Mouse (Mus musculus) c-Kit-positive CD71-positive TER-119-positive erythroid progenitor cells, embryonic 14.5 days (primary cell): ENCODE measurements around the gene Ccdc34.
"Not testable (repeated sequence)": the region's sequence is repeated elsewhere in the genome, so short reads cannot be mapped to it uniquely, and the experiment has no call there.

ENCODE experiments used
- DNase-seq: peaks from one replicate; pipeline ENCODE4 v3.0.0-alpha.2; 2013; ENCODE audit warnings: low spot score

The Ccdc34 gene

DNA sequence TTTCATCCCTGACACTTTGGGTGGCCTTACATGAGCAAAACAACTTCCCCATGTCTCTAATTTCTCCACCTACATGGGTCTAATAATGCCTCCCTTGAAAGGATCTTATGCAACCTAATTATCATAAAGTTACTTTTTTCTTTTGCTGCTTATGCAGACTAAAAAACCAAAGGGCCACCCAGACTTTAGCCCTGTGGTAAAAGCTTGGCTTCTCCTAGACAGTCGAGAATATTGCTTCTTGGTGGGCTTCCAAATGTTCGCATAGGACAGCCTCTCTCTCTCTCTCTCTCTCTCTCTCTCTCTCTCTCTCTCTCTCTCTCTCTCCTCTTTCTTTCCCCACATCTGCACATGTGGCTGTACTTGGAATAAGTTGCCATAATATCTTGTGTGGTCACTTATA lies 60.0 kb downstream of the Ccdc34 start:
- no peak for DNase-seq

DNA sequence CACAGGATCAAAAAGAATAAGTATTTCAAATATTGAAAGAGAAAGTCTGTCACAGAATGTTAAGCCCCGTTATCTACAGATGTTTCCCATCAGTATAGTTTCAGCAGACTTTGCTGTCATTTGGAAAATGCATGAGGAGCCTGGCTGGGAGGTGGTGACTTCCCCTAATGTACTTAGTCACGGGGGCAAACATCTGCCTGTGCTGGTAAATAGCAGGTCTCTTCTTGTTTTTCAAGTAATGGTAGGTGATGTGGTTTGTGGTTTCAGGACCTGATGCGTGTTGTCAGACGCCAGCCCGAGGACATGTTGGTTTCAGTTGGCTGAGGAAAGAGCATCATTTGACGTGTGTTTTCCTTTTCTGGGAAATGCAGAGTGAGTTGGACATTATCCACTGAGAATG lies 62.9 kb downstream of the Ccdc34 start:
- no peak for DNase-seq

DNA sequence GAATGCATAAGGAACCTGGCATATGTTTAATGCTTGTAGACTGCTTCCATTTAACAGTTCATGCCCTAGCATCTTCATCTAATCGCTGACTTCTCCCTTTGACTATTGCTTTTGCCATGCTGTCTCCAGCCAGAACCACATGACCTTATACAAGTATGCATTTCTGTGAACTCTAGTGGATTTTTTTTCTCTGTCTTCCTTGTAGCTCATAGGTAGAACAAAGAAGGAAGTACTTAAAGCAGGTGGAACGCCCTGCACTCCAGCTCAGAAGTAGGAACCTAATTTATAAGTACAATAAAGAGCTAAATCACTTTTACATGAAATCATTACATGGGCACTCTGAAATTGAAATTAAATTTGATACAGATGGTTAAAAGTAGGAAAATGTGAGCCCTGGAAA lies 65.4 kb downstream of the Ccdc34 start:
- no peak for DNase-seq

DNA sequence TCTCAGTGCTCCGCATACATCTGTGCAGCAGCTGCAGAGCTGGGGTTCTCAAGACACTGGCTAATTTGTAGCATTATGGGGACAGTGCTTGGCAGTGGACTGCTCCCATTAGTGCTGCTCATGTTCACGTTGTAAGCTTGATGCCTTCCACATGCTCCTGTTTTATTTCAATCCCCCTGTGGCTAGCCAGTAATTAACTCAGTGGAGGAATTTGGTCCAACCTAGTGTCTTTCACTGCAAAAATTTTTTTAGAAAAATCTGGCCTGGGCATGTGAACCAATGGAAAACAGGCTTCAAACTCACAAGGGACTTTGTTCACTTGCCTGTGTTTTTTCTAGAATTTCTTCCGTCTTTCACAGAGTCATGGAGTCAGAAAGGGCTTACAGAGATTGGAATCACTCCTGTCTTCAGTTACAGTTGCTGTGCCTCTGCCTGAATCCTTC lies 68.1 kb downstream of the Ccdc34 start:
- DNase-seq, result no peak

DNA sequence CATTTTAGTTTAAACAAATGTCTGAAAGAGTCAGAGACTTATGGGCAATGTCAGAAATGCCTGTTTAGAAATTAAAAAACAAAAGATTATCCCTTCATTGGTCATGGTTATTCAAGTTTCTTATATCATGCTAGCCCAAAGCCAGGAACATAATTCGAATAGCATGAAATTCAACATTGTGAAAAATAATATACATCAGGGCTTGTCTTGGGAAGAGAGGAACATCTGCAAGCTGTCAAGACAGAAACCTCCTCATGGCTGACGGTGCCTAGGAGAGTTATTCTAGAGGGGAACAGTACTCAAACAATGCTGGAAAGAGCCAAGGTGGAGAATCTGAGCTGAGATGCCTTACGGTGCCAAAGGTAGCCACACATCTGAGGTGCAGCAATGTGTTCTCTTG lies 96.5 kb downstream of the Ccdc34 start:
- DNase-seq, result no peak

DNA sequence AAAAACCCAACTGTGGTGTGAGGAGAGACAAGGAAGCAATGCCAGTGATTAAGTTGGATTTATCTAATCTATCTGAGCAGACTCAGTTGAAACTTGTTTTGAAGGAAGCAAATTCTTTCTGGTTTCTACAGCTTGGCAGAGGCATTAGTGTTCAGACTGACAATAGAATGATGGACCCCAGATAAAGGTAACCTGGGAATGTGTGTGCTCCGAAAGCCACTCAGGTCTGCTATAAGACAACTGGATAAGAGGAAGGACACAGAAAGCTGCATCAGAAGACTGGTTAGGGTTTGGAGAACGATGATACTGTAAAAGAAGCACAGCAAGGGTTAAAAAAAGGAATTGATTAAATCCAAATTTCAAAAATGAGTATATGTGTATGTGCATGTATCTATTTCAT lies 111.8 kb downstream of the Ccdc34 start:
- DNase-seq, result no peak

DNA sequence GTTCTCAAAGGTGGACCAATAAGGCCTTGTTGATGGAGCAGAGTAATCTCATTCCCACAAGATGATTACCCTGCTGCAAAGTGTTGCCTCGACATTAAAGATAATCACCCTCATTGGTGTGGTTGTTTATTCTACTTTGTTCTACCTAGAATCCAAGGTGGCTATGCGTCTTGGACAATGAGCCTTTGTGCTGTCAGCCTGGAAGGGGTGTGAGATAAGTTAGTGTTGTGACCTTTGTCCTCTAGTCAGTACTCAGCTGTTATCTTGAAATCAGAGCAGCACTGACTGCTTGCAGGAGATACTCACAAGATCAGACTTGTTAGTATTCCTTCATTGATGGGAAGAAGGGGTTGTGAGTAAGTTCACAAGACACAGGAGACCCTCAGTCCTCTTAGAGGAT lies 114.0 kb downstream of the Ccdc34 start:
- no peak for DNase-seq

DNA sequence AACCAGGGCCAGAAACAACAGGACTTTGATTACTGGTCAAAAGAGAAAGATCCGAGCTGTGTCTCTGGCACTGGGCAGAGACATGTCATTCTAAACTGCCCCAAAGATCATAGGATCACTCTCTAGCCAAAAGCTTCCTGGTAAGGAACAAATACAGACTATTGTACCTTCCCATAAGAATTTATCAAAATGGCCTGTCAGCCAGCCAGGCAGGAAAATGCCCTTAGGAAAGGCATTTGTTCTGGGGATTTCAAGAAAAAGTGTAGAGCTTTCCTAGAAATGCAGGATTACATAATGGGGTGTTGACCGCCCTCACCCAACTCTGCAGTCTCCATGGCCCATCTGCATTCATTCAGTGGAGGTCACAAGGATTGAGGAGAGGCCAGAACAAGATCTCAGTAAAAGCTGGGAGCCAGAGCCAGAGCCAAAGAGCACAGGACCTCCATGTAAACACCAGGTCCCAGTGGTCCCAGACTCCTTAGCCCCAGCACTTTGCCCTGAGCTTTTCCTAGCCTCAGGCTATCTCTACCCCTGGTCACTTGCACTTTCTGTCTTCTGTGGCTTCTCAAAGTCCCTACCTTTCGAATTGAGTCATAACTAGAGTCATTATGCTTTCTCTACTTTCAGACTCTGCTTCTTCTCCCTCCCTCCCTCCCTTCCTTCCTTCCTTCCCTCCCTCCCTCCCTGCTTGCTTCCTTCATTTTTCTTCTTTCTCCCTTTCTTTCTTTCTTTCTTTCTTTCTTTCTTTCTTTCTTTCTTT lies 115.9 kb downstream of the Ccdc34 start:
- no peak for DNase-seq

DNA sequence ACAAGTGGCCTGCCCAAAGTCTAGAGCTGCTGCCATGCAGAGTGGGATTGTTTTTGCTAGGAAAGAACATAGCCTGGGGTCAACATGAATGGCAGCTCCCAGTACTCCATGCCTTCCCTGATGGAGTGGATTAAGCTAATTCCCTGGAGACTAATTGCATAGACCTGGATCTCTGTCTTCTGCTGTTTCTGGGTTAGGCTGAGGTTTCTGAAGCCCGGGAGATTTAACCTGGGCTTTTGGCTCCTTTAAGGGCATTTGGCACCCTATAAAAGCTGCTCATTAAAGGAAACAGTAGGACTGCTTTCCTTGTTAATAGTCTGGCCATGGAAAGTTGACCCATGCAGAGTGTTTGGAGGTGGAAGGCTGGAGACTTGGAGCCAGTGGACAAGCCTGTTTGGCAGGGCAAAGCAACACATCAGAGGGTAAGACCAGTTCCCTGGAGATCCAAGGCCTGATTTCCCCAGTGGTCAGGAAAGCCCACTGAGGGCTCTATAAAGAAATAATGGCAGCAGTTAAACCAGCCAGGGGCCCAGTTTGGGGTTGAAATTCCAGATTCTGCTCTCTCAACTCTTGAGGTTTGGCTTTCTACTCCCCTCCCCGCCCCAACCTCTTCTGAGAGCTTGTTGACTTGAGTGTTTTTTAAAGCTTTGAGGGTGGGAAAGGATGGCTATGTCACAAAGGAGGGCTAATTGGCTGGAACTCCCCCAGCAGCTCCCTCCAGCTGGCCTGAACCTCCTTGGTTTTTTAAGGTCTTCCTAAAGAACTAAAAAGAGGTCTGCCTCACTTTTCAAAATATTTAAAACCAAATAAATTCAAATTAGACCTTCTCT lies 117.4 kb downstream of the Ccdc34 start:
- DNase-seq, result no peak

DNA sequence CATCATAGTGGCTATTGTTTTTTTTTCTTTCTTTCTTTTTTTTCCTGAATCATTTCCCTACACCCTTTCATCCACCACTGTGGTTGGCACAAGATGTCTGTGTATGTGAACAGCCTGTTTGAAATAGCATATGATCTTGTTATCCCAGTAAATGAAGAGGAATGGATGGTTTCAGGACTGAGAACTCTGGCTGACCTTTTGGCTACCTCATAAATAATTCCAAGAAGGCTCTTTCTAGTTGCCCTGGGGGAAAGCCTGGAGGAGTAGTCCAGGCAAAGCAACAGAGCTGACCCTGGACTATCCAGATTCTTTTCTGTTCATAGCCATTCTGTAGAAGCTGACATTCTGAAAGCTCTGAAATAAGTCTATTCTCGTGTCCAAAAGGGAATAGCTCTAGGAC lies 119.7 kb downstream of the Ccdc34 start:
- DNase-seq, result no peak

DNA sequence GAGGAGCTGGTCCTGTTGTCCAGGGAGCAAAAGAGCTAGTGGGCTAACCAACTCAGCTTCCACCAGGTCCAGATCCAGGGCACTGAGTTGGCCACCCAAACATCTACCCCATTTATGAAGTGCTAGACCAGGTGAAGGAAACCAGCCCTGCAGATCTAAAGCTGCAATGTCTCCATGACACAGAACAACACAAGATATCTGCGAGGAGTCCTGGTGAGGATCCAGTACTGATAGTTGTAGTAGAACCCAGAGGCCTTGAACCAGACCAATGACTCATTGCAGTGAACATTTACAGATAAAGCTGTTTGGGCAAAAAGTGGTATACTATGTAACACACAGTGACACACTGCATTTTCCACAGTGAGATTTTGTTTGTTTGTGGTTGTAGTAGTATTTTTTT lies 120.5 kb downstream of the Ccdc34 start:
- no peak for DNase-seq

DNA sequence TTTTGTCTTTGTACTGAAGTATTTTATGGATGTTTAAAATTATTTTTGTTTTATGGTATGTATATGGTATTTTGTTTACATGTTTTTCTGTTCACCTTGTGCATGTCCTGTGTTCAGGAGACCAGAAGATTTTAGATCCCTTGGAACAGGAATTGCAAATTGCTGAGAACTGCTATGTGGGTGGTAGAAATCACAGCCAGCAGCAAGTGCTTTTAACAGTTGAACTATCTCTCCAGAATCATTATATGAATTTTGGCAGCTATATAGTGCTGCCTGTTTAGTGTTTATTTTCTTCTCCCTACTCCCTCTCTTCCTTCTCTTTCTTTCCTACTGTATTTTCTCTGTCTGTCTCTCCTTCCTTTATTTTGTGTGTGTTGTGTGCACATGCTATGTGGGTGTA lies 130.4 kb downstream of the Ccdc34 start:
- not testable (repeated sequence) for DNase-seq

DNA sequence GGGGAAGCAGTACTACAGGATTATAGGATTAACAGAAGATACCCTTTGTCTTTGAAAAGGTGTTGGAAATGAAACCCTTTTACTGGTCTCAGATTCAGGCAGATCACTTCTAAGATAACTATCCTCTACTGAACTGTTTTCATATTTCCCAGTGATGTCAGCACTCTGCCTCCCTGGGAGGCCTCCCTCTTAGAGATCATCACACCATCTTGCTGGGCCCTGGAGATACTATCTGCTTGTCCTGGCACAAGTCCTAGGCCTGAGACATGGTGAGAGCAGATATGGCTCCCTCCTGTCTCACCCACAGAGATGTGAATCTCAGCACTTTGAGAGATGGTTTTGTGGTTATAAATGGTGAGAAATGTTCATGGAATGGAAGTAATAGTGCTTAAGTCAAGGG lies 131.6 kb downstream of the Ccdc34 start:
- no peak for DNase-seq

DNA sequence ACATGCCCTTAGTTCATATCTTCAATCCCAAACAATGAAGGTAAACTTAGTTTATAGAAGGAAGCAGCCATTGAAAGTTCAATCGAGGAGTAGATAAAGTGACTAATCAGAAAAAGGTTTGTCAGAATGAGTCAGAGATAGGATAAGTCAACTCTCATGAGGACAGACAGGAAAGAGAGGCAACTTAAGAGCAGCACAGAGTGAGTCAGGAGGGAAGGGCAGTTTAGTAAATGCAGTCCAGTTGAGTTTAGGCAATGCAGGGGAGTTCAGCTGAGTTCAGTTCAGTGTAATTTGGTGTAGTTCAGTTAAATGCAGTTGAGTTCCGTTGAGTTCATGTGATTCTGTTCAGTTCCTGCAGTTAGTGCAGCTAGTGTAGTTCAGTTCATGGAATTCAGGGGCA lies 138.7 kb downstream of the Ccdc34 start:
- DNase-seq, result no peak

DNA sequence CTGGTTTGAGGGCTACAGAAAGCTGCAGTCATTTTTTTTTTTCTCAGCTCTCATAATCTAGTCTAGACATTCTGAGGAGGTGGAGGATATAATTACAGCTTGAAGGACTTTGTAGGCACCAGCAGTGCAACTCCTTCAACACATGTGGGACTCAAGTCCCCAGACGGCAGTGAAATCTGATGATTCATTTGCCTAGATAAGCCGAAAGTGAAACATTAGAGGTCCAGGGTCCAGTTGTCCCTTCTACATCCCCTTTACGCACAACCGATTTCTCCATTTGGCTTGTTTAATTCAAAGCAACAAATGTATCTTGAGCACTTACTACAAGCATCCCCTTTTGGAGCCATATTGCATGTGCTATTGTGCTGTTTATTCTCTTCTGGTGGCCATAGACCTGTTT lies 147.4 kb downstream of the Ccdc34 start:
- DNase-seq, result no peak

DNA sequence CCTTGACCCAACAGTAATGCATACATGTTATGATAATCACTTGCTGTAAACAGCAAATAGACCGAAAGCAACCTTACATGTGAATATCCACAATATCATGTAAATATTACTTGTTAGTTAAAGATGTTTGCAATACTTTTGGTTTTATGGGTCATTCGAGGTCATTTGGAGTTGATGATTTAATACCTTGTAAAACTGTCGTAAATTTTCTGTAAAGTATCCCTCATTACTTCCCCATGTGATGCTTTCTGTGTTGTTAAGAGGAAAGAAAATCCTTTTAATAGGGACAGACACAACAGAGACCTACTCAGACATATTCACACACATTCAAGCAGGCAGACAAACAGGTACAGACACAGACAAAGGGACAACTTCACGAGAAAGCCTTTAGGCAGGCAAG lies 150.1 kb downstream of the Ccdc34 start:
- no peak for DNase-seq

DNA sequence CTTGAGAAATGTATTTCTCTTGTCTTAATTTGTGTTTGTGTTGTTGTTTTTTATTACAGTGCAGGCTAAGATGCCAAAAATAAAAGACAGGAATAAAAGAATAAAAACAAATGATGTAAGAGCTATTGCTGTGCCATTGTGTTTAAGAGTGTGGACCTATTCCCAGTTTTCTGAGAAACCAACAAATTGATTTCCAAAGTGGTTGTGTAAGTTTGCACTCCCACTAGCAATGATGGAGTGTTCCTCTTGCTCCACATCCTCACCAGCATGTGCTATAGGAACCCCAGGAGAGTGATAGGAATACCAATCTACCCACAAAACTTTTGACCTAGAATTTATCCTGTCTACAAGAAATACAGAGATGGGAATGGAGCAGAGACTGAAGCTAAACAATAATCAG lies 150.7 kb downstream of the Ccdc34 start:
- DNase-seq, result no peak

DNA sequence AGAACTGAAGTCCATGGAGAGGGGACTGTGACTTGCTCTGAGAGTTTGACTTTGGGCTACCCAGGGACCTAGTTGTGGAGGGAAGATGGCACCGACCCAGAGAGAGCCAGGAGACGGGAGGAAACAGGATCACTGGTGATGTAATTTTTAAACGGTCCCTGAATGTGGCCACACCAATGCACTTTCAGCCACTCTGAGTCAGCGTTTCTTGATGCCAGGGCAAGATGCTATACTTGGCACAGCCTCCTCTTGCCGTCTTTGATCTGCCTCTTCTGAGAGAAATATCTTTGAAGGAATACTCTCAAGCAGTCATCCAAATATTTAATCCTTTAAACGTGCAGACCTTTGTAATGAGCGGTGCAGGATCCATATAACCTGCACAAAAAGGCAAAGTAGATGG lies 154.8 kb downstream of the Ccdc34 start:
- no peak for DNase-seq

DNA sequence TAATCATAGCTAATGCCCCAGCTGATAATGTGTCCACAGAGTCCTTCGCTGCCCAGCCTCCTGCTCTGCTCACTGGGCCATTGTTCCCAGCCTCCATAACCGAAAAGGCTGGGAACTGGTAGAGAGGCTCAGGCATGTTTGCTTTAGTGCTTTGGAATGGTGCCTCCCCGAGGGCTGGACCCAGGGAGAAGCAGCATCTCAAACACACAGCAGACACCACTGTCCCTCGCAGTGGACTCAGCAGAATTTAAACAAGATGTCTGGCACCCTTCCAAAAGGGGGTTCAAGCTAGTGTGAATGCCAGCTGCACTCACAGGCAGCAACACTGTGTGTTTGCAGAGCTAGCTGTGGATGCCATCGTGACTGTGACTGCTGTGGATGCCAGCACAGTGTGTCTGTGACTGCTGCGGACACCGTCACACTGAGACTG lies 156.2 kb downstream of the Ccdc34 start:
- DNase-seq, result no peak

DNA sequence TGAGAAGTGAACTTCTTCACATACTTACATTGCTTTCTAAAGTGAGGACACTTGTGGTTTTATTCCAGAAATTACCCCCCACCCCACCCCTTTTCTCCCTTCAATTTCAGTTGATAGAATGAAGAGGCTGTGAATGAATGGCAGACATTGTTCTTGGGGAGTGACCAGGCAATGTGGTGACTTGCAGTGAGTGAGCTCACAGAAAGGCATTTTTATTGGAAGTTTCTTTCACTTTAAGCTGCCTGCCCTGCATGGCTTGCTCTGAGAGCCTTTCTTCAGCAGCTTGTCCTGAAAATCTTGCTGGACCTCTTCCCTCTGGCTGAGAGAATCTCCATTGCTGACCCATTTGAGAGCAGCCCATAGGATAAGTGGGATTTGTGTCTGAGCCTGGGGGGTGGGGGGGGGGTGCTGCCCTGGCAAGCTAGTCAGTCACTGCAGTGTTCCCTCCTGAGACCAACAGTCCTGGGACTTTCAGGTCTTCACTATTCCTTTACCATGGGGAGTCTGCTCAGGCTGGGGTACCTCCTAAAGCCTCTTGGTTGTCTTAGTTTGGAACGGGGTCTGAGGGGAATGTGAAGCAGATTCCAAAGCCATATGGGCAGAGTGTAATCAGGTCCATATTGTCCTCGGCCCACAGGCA lies 159.3 kb downstream of the Ccdc34 start:
- no peak for DNase-seq

DNA sequence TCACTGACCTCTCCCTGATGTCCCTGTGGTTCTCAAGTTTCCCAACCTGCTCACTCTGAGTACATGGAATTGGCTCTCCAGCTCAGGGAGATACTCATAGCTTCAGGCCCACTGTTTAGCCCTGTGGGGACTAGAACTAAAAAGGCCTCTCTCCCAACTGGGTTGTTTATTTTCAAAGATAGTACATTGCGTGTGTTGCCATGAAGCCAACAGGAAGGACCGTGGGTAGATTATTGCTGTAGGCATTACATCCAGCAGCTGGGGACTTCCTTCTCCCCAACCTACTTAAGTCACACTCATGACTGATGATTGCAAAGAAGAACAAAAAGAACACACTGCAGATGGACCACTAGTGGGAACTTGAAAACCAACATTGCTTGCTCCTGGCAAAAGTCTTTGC lies 159.8 kb downstream of the Ccdc34 start:
- DNase-seq, result no peak

DNA sequence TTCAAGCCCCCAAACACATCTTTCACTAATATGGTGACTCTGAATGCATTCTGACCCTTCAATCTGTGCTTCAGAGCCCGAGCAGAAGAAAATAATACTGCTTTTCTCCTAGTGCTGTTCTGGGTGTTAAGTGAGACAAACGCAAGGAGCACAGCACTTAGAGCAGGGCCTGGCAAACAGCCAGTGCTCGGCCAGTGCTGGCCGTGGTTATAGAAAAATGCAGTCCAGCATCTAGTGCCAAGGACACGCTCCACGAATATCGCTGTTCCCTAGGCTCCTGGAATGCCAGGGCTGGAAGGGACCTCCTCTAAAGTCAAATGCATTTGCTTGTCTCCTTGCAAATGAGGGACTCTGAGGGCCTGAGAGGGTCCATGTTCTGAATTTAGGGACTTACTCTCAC lies 160.3 kb downstream of the Ccdc34 start:
- no peak for DNase-seq

DNA sequence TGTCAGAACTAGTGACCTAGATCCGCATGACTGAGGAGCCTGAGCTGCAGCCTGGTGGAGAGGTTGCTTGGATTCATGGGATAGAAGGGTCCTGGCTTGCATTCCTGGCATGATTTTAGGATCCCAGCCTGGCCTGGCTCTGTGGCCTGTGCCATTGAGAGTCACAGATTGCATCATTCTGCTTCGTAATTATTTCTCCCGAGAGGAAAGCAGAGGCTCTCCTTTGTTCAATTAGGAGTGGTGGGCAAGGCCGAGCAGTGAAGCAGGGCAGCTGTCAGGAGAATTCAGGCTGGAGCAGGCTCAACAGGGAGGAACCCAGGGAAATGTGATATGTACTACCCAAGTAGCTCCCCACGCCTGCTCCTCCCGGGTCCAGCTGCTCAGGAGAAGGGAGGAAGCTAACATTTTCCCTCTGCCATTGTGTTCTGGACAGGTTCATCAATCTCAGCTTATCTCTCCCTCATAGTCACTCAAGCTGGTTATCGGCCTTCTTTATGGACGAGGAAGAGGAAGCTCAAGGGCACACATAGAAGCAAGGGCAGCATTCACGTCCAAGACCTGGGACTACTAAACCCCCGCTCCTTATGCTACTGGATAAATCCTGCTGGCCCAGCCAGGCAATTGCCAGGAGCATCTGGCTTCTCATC lies 162.2 kb downstream of the Ccdc34 start:
- DNase-seq, result no peak
